Mouse (Mus musculus): ENCODE results near the gene Dner.

The Dner gene

DNA sequence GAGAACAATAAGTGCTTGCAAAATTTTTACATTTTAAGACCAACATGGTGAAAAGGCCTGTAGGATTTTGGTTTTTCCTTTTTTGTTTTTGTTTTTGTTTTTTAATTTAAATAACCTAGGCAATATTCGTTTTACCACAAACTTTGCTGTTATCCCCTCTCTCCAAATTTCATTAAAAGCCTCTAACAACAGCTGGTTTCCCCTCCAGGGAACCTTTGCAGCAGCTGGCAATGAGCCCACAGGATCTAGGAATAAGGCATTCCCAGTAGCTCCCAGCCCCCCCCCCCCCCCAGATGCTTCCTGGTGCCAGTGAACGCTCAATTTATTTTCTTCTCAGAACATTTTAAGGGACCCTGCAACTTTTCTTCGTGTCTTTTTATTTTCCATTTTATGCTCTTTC lies 370.7 kb downstream of the Dner start:
- no peak for DNase-seq (ENCODE audit: low spot score in 2 of 2)

DNA sequence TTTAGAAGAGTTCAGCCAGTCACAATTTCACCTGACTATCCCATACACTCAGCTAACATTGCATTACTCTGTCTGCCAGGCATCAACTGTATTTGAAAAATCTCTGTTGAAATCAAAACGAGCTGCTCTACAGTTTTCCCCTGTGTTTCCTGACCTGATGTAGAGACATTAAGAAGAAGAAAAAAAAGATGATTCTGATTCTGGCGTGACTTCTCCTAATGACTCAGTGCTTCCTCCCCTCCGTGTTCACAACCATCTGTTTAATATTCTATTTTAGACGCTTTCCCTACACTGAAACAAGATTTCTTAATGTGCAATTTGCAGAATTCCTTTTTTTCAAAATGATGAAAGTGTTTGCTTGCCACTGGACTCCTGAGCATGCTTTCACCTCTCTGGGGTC lies 374.7 kb downstream of the Dner start:
- no peak for DNase-seq (ENCODE audit: low spot score in 2 of 2)

Measured in spleen, postnatal 14 days (tissue).